Mouse (Mus musculus) heart, postnatal 36 days (tissue): ENCODE data around the gene Stradb. TPM values are rescaled to one million over a fixed set of nuclear protein-coding genes. Genes with fewer than 3 reads are reported as not detected.
"Not testable (repeated sequence)": the region's sequence is repeated elsewhere in the genome, so short reads cannot be mapped to it uniquely, and the experiment has no call there.

ENCODE experiments used
- DNase-seq, 2 experiments: peaks; one replicate each; pipeline ENCODE4 v3.0.0; 2021 to 2022
- intact Hi-C: fragments of 180-260 bp; cut with DNase I; formaldehyde crosslinking; loops from one replicate; pipeline ENCODE4 v1.15.1; 2025
- total RNA-seq, 2 experiments: library from RNA; stranded (reverse); gene quantifications; 2 replicates each; pipeline ENCODE4 v1.2.3; 2021

The Stradb gene
- total RNA-seq, 2 experiments from 2014 or later = 70.2 to 70.6 TPM

DNA sequence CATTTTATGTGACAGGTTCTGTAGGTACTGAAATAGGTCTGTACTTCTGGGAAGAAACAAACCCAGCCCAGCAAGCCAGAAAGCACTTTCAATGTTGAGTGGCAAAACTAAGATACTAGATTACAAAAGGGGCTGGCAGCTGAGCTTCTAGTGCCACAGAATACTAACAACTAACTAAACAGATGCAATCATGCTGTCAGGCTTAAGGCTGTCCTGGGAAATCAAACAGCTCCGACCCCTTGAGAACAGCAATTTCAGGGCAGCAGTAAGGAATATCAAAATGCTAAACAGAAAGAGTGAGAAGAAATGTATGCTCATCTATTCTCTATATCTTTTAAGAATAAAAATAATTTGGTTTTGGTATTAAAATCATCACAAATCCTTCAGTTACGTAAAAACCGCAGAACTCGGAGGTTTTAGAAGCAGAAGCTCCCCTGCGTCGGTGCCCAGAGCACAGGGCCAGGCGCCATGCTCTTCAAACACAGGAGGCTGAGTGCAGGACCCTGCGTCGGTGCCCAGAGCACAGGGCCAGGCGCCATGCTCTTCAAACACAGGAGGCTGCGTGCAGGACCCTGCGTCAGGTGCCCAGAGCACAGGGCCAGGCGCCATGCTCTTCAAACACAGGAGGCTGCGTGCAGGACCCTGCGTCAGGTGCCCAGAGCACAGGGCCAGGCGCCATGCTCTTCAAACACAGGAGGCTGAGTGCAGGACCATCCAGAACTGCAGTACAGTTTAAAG, 14.4 kb upstream of the Stradb start:
- DNase-seq, intact Hi-C loops: not testable (repeated sequence)

DNA sequence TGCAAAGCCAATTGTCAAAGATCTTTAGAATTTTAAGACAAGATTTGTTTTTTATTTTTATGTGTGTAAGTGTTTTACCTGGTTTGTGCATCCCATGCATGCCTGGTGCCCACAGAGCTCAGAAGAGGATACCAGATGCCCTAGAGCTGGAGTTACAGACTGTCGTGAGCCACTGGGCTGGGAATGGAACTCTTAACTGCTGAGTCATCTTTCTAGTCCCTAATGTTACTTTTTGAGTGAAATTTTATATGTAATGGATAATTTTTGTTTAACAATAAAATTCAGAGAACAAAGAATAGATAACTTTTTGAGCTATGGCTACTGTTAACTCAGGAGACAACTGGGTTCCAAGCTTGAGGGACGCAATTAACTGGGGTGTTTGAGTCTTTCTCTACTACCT, 13.6 kb upstream of the Stradb start:
- no peak for DNase-seq
- intact Hi-C loops = no loop called here

DNA sequence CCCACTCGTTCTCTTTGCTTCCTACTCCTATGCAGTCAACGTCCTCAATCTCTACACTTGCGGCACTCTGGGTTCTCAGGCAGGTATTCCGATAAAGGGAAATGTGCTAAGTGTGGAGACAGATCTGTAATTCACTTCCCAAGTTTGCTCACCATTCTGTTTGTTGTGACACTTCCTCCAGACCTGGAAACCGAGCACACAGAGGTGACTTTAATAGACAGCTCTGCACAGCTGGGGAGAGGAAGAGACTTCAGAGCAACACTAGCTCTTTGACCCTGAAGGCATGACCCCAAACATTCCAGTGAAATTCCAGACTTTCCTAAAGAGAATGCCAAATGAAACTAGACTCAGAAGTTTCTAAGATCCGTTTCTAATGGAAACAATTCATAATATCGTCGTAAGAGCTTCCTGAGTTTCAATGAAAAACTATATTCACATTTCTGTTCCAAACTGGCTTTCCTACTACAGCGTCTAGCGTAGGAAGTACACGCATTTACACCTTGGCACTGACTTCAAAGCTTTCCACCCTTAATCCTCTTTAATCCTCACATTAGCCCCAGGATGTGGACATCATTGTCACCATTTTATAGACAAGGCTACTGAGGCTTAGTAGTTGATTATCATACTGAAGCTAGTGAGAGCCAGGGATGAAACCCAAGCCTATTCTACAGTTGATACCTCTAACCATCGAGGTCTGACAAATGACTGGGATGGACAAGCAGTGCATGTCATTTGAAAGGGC, 12.0 kb upstream of the Stradb start:
- no peak for DNase-seq
- intact Hi-C loops = no loop called here

DNA sequence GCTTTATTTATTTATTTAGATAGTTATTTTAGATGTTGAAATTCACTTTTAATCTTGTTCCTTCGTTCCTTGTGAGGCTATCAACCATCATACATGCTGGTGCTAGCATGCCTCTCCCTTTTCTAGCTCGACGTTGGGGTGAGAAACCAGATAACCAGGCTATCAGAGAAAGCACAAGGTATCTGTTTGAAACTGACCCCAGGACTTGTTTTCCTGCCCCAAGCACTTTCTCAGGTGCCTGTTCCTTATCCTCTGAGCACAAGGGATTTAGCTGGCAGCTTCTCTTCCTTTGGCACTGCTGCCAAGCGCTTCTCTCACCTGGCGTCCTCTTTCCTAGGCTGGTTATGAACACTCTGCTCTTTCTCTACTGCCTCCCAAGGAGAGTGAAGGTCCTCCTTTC, 10.9 kb upstream of the Stradb start:
- intact Hi-C loops = no loop called here
- DNase-seq = no peak

DNA sequence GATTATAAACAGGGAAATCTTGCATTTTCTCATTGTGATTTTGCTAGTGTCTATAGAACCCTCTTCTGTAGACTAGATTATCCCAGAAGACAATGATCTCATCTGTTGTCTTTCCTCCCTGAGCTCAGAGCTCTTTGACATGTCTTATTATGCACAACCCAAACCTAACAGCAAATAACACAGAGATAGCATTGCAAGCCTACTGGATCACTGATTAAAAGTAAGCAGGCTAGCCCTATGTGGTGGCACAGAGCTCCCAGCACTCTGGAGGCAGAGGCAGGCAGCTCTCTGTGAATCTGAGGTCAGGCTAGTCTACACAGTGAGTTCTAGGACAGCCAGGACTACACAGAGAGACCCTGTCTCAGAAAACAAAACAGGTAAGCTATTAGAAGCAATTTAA, 10.5 kb upstream of the Stradb start:
- intact Hi-C loops = no loop called here
- DNase-seq = no peak

DNA sequence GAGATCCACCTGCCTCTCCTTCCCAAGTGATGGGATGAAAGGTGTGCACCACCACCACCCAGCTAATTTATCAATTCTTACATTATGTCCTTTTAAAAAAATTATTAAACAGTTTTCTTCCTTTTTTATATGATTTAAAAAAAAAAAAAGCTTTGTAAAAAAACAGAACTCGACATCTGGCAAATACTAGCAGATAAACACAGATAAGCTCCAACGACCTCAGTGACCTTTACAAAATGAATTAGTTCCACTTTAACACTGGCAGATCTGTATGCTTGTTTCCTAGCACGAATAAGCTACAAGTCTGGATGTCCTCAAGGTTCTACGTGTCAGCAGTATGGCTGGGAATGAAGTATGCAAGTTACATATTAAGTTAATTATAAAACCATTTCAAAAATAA, 5.8 kb upstream of the Stradb start:
- no peak for DNase-seq
- intact Hi-C loops = no loop called here

DNA sequence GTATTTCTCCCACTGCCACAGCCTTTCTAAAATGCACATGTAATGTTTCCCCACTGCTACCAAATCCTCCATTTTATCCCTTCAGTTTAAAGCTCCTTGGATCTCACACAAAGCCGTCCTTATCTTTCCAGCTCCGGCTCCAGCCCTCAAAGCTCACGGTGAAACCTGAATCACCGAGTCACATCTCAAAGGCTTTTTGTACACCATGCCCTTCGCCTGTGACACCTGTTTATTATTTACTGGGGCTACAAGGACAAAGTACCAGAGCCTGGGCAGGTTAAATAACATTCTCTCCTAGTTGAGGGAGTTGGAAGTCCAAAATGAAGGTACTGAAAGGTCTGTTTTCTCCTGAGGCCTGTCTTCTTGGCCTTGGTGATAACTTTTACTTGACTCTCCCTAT, 3.3 kb upstream of the Stradb start:
- intact Hi-C loops = loop anchor here (5.0 to 10.0 kb wide), 2 partner anchors 45 to 198 kb away; no protein-coding TSS in a partner anchor
- no peak for DNase-seq

DNA sequence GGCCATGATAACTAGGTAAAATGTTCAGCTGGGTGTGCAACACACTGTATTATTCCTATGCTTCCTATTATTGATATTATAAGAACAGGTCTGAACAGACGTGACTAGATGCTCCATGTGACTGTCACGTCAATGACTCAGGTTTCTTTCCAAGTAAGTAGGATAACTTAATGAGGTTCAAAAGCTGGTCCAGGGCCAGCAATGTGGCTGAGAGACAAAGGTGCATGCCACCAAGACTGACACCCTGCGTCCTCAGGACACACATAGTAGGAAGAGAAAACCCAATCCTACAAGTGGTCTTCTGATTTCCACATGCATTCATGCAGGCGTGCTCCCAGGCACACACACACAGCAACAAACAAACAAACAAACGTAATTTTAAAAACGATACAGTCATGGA, 2.2 kb upstream of the Stradb start:
- intact Hi-C loops = loop anchor here (5.0 to 10.0 kb wide), 2 partner anchors 46 to 199 kb away; no protein-coding TSS in a partner anchor
- no peak for DNase-seq

DNA sequence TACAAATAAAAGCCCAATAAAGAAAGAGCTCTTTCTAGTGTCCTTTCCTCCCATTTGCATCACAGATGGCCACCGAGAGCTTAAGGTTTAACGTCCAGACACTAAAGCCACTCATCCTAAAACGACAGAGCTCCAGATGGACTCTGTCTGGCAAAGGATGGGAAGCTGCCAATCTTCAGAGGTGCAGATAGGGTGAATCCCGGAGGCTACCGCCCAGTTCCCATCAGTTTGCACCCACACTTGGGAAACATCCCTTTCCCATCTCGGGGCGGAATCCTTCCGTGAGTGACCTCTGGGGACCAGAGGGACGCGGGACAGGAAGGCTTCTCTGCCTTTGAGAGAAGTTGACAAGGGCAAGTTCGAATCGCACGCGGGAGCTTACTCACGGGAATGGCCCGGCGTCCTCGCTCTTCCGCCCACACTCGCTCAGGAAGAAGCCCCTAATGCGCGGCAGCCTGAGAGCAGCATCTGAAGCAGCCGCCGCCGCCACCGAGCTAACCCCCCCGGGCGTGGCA, 414 bp upstream of the Stradb start:
- intact Hi-C loops = loop anchor here (2.0 to 10.0 kb wide), 3 partner anchors 16 to 201 kb away; no protein-coding TSS in a partner anchor
- no peak for DNase-seq

DNA sequence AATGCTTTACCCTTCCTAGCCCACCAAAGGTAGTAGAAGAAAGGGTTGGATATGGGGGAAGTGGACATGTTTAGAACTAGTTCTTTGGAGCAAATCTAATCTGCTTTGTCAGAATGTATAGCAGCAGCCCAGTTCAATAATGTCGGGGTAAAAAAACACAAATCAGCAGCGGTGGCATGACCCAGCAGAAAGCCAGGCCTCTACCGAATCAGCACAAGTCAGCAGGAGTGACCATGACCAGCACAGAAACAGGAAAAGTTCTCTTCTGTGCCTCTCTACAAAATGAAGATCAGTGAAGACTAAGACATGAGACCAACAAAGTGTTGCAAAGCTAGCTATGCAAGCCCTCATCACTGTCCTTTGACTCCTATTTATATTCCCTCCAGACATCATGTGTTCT, 9.0 kb downstream of the Stradb start:
- DNase-seq = no peak
- intact Hi-C loops = no loop called here

DNA sequence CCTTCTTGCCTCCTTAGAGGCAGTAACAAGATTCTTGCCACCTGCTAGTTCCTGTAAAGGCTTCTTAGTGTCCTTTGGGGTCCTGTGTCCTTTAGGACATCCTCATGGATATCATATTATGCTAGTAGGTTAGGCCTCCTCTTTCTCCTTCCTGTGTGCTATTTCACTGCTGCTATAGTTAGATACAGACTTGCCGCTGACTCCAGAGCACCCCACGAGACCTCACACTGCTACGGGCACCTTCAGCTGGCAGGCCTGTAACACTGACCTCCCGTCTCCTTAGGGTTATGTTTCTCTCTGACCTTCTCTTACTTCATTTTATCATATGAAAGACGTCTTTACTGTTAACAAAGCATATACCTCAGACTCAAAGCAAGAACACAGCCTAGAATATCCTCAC, 11.3 kb downstream of the Stradb start:
- DNase-seq = no peak
- intact Hi-C loops = no loop called here

DNA sequence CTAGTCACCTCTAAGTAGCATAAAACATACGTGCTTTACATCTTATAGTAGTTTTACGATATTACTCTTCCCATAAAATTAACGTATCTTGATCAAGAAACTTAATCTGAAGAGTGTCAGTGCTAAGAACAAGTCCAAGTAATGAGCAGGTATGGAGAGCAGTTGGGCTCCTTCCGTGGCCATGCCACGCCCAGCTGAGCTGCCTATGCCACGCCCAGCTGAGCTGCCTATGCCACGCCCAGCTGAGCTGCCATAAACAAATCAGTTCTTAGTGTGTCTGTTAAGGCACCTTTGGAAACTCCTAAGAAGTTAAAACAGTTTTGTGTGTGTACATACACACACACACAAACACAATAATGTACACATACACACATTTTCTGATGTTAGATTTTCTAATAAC, 19.8 kb downstream of the Stradb start:
- intact Hi-C loops = loop anchor here (1.0 to 5.0 kb wide), 2 partner anchors 76 to 223 kb away; no protein-coding TSS in a partner anchor
- DNase-seq = no peak

DNA sequence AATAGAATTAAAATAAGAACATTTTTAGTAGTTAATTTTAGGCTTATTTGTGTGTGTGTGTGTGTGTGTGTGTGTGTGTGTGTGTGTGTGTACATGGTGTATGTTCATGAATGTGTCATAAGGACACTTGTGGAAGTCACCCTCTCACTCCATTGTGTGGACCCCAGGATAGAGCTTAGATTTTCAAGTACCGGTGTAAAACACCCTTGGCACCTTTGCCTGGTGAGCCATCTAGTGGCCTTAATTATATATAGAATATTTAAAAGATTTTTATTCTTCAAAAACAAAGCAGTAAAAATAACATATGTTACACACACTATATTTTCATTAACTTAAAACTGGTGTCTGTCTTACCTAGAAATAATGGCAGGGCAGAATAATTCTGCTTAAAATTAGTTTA, 20.4 kb downstream of the Stradb start:
- no peak for DNase-seq
- intact Hi-C loops = loop anchor here (1.0 to 5.0 kb wide), 2 partner anchors 76 to 223 kb away; no protein-coding TSS in a partner anchor

DNA sequence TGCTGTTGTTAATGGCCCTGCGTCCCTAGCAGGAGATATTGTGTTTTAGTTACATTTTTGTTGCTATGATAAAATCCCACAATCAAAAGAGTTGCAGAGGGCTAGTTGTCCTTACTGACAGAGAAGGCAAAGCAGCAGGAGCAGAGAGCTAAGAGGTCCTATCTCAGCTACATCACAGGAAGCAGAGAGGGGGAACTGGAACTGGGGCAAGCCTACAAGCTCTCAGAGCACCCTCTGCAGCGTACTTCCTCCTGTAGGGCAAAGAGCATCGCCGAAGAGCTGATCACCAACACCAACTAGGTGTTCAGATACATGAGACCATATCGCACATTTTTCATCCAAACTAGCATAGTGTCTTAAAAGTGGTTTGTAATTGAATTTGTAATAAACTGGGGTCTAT, 22.0 kb downstream of the Stradb start:
- intact Hi-C loops = no loop called here
- no peak for DNase-seq

DNA sequence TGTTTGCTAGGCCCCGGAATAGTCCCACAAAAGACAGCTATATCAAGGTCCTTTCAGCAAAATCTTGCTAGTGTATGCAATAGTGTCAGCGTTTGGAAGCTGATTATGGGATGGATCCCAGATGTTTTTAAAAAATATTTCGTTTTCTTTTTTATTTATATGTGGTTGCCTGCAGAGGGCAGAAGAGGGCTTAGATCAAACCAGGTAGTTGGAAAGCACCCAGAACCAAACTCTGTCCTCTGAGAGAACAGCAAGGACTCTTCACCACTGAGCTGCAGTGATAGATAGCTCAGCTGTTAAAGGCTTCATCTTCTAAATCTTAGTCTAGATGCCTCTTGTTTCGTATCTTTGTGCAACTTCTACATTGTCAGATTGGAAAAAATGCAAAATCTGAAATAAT, 35.9 kb downstream of the Stradb start:
- intact Hi-C loops = loop anchor here (5.0 kb wide), 1 partner anchor 133 kb away; no protein-coding TSS in a partner anchor

DNA sequence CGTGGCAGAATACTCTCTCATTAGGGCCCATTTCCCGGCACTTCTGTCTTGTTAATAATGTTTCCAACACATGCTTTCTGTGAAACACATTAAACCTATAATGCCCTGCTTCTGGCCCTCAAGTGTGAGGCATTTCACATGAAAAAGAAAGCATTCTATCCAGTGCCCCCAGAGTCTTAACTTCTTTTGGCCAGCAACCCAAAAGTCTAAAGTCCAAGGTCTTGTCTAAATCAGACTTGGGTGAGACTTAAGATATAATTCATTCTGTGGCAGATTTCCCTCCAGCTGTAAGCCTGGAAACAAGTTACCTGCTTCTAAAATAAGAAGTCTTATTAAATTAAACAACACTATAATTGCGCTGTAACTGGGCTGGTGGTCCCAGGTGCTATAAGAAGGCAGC, 48.2 kb downstream of the Stradb start:
- DNase-seq = no peak
- intact Hi-C loops = no loop called here

More for the DNA sequence above, 35.9 kb downstream of the Stradb start:
- no peak for DNase-seq

DNA sequence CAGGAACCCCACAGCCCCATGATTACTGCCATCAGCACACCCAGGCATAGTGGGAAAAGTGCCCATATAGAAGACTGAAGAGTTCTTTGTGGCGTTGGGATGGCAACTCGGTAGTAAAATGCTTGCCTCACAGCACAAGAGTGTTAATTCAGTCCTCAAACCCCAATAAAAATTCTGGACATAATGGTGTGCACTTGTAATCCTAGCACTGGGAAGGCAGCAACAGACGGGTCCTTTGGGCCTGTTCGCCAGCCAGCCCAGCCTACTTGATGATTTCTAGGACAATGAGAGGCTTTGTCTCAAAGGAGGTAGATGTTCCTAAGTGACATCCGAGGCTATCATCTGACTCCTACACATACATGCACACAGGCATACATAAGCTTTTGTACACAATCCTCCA, 64.4 kb downstream of the Stradb start:
- no peak for DNase-seq
- intact Hi-C loops = no loop called here

Other genes starting within 250 kb of the Stradb start
- 10 to 100 TPM in 1 of 2 experiments, 1 to 10 TPM in 1; 6.8 to 10.1 TPM for gene Casp8, start 178.1 kb upstream of the Stradb start, total RNA-seq
- 100 to 1,000 TPM; 165 to 186 TPM for gene Trak2, start 92 bp upstream of the Stradb start, total RNA-seq
- gene C2cd6, start 121.4 kb downstream of the Stradb start, total RNA-seq = not detected
- 1 to 10 TPM; 3.6 to 4.4 TPM for gene Tmem237, start 146.9 kb downstream of the Stradb start, total RNA-seq
- under 1 TPM in 1 of 2 experiments, not detected in 1; 0.08 TPM for gene Mpp4, start 189.9 kb downstream of the Stradb start, total RNA-seq